Mouse (Mus musculus): Measurements from ENCODE around the gene Alk. TPM values are rescaled to one million over a fixed set of nuclear protein-coding genes. Genes with fewer than 3 reads are reported as not detected.

The Alk gene
- polyA plus RNA-seq, 1 experiment from 2014 or later, result 2.2 TPM

DNA sequence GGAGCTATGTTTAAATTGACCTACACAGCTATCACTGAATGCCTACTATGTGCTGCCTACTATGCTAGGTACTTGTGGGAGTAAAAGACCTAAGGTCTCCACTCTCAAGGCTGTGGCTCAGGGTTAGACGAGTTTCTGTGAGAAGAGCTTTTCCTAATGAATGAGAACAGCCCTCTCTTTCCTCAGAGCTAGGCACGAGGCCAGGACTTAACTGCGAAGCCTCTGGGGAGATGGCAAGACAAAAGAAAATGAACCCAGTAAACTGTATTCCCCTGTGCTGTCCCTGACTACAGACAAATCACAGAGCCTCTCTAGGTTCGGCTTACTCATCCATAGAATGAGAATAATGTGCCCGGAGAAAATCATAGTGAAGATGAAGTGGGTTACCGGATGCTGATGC lies 406.9 kb downstream of the Alk start:
- no peak overlapping the region for H3K27ac ChIP-seq
- ATAC-seq (ENCODE audit: low FRiP score, low read depth), result no peak
- 0 out of 2 replicates have a peak, but pooled peaks cover 10% of the 10 kb centered on the region for H3K4me1 ChIP-seq
- no peak overlapping the region for H3K4me2 ChIP-seq (replicated peaks)
- WGBS, result 70% methylated on average over 6 of the region's 6 CpGs
- H3K36me3 ChIP-seq, result no peaks in the 10 kb centered on the region
- H3K27me3 ChIP-seq (replicated peaks), result no peaks in the 10 kb centered on the region
- no peak overlapping the region for H3K9ac ChIP-seq
- no peak overlapping the region for H3K4me3 ChIP-seq
- no peaks in the 10 kb centered on the region for H3K9me3 ChIP-seq

DNA sequence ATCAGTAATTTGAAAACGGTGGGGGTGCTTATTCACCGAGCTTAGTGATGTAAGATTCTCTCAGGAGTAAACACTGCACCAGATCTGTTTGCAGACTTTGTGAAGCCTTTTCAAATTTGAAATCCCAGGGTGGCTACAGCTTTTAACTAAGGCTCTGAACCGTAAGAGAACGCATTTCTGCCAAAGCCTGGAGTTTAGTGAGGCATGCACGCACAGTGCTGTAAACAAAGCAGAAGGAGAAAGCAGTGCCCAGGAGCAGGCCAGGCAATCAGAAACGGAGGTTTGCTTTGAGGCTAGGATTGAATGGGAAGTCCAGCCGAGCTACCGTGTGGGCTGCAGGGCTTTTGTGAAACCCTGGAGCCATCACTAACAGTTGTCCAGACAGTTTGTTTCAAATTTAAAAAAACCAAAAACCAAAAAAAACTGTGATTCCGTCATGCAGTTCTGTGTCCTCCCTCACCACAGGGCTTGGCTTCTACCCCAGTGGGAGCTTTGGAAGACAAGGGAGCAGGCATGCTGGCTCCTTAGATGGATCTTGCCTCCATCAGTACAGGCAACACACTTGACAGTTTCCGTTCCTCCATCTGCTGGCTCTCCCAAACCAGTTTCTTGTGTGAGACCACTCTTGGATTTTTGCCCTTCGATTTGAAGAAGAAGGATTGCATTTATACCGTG lies 409.3 kb downstream of the Alk start:
- 0 out of 2 replicates have a peak, but pooled peaks cover 10% of the 10 kb centered on the region for H3K4me1 ChIP-seq
- H3K9me3 ChIP-seq, result no peaks in the 10 kb centered on the region
- H3K27ac ChIP-seq, result no peak overlapping the region
- H3K9ac ChIP-seq, result no peak overlapping the region
- H3K27me3 ChIP-seq (replicated peaks), result no peaks in the 10 kb centered on the region
- 32% methylated on average over 12 of the region's 12 CpGs for WGBS
- H3K4me3 ChIP-seq, result no peak overlapping the region
- ATAC-seq (ENCODE audit: low FRiP score, low read depth), result 0 out of 2 replicates have a peak, but pooled peaks have one; percentile 33
- H3K36me3 ChIP-seq, result no peaks in the 10 kb centered on the region
- no peak overlapping the region for H3K4me2 ChIP-seq (replicated peaks)

DNA sequence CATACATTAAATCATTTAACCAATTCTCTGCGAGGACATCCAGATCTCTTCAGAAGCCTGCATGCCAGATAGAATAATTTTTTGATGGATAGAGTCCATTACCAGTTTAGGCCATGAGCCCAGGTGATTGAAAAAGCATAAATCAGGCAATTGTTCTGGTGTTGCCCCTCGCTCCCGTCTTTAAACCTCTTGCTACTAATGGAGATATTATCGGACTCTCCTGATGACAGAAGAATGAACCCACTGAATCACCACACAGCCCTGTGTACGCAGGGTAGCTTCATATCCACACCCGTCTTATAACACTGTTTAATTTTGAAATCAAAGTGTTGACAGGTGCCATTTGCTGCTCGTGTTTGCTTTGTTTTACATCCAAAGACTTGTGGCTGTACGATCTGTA lies 413.9 kb downstream of the Alk start:
- Histone ChIP-seq H3K27ac (no peak overlapping the region), H3K9me3 (no peaks in the 10 kb centered on the region), H3K27me3 (replicated peaks) (no peaks in the 10 kb centered on the region), H3K36me3 (no peaks in the 10 kb centered on the region), H3K4me2 (replicated peaks) (no peak overlapping the region), H3K4me1 (0 out of 2 replicates have a peak, but pooled peaks cover 9% of the 10 kb centered on the region), H3K9ac (no peak overlapping the region), H3K4me3 (no peak overlapping the region)
- WGBS, result 84% methylated on average over 8 of the region's 8 CpGs
- no peak for ATAC-seq (ENCODE audit: low FRiP score, low read depth)

DNA sequence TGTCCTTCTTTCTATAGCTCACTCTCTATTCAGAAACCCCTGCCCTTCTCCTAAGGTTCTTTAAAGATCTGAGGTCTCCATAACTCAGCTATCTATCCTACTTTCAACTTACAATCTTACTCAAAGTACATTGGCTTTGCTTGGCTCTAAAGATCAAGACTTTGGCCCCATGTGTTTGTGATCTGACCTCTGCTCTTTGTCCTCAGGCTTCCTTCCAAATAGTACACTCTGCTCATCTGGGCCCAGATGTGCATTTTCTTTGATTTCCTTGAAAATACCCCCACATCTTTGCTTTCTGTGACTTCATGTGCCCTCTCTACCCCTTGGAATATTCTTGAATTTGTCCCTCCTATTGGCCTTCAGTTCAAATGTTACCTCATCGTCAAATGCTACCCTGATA lies 417.4 kb downstream of the Alk start:
- no peak overlapping the region for H3K27ac ChIP-seq
- 78% methylated on average over 1 of the region's 1 CpGs for WGBS

DNA sequence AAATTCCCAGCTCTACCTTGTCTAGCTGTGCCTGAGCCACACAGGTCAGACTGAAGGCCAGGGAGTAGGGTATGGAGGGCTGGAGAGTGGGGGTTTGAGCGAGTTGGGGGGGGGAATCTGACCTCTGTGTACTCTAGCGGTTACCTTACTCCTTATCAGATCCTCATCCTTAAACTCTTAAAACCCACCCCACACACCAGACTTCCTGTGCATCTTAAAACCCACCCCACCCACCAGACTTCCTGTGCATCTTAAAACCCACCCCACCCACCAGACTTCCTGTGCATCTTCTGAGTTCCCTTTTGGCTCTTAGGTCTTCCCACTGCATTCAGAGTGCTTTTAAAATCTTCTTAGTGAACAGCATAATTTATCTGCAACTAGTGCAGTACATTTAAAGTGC lies 422.0 kb downstream of the Alk start:
- WGBS, result 81% methylated on average over 2 of the region's 2 CpGs
- Histone ChIP-seq H3K36me3 (no peaks in the 10 kb centered on the region), H3K4me2 (replicated peaks) (no peak overlapping the region), H3K9me3 (no peaks in the 10 kb centered on the region), H3K4me1 (no peaks in the 10 kb centered on the region), H3K4me3 (no peak overlapping the region), H3K9ac (no peak overlapping the region), H3K27ac (no peak overlapping the region), H3K27me3 (replicated peaks) (no peaks in the 10 kb centered on the region)
- ATAC-seq (ENCODE audit: low FRiP score, low read depth), result no peak

More for the DNA sequence above, 417.4 kb downstream of the Alk start:
- no peak overlapping the region for H3K4me3 ChIP-seq
- H3K4me2 ChIP-seq (replicated peaks), result no peak overlapping the region
- no peak overlapping the region for H3K9ac ChIP-seq
- H3K36me3 ChIP-seq, result no peaks in the 10 kb centered on the region
- ATAC-seq (ENCODE audit: low FRiP score, low read depth), result no peak
- no peaks in the 10 kb centered on the region for H3K27me3 ChIP-seq (replicated peaks)
- no peaks in the 10 kb centered on the region for H3K9me3 ChIP-seq
- H3K4me1 ChIP-seq, result no peaks in the 10 kb centered on the region

DNA sequence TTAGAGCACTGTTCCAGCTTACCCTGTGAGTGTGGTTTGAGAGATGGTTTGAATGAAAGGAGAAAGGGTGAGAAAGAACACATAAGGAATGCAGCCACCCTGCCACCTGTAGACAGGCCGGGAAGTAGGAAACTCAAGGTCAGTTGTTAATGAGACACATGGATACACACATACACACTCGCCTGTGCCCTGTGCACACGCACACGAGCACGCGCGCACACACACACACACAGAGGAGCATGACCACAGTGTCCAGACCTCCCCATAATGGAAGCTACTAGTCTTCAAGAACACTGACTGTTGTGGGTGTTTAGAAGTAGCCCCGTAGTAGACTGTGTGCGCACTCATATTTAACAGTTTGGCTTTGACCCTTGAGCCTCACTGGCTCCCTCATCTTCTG lies 424.2 kb downstream of the Alk start:
- H3K36me3 ChIP-seq, result no peaks in the 10 kb centered on the region
- H3K27ac ChIP-seq, result no peak overlapping the region
- H3K9ac ChIP-seq, result no peak overlapping the region
- H3K4me3 ChIP-seq, result no peak overlapping the region
- H3K4me1 ChIP-seq, result no peaks in the 10 kb centered on the region
- 95% methylated on average over 9 of the region's 9 CpGs for WGBS
- H3K27me3 ChIP-seq (replicated peaks), result no peaks in the 10 kb centered on the region
- no peaks in the 10 kb centered on the region for H3K9me3 ChIP-seq
- no peak overlapping the region for H3K4me2 ChIP-seq (replicated peaks)
- no peak for ATAC-seq (ENCODE audit: low FRiP score, low read depth)

DNA sequence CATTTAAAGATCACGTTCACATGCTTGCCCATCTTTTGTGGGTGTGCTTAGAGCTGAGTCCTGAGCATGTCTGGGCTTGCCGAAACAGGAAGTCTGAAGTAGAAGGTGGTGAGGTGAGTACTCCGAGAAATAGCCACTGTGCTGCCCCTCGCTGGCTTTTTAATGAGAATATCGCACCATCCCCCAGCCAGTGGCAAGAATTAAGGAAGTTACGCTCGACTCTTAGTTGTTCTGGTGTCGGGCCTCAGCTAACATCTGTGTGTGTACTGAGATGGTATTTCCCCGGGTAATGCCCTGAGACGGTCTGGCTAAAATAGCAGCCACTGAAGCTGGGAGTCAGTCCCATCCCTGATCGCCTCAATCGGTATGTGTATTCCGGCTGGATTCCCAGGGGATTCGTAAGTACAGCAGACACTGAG lies 424.7 kb downstream of the Alk start:
- no peaks in the 10 kb centered on the region for H3K4me1 ChIP-seq
- 90% methylated on average over 14 of the region's 14 CpGs for WGBS
- no peak for ATAC-seq (ENCODE audit: low FRiP score, low read depth)
- H3K4me2 ChIP-seq (replicated peaks), result no peak overlapping the region
- H3K4me3 ChIP-seq, result no peak overlapping the region
- H3K27me3 ChIP-seq (replicated peaks), result no peaks in the 10 kb centered on the region
- H3K27ac ChIP-seq, result no peak overlapping the region
- no peaks in the 10 kb centered on the region for H3K36me3 ChIP-seq
- H3K9me3 ChIP-seq, result no peaks in the 10 kb centered on the region
- H3K9ac ChIP-seq, result no peak overlapping the region

DNA sequence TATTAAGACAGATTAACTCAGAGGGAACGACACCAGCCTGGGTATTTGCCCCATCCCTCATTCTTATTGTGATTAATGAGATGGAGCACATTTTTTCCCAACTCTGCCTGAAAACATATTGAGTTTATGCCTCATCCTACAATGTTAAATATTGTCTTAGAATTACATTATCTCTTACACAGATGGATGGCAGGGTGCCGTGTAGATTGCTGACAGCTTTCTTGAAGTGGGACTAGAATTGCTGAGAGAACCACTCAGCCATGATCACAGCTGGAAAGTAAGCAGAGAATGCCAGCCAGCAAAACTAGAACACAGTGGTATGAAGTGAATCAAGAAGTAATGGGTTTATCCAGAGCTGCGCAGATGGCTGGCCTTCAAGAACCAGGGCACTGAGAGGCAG lies 430.6 kb downstream of the Alk start:
- Histone ChIP-seq H3K9ac (no peak overlapping the region), H3K36me3 (no peaks in the 10 kb centered on the region), H3K4me1 (no peaks in the 10 kb centered on the region), H3K4me3 (no peak overlapping the region), H3K27me3 (replicated peaks) (no peaks in the 10 kb centered on the region), H3K4me2 (replicated peaks) (no peak overlapping the region), H3K27ac (no peak overlapping the region), H3K9me3 (no peaks in the 10 kb centered on the region)
- no peak for ATAC-seq (ENCODE audit: low FRiP score, low read depth)
- 72% methylated on average over 3 of the region's 3 CpGs for WGBS

DNA sequence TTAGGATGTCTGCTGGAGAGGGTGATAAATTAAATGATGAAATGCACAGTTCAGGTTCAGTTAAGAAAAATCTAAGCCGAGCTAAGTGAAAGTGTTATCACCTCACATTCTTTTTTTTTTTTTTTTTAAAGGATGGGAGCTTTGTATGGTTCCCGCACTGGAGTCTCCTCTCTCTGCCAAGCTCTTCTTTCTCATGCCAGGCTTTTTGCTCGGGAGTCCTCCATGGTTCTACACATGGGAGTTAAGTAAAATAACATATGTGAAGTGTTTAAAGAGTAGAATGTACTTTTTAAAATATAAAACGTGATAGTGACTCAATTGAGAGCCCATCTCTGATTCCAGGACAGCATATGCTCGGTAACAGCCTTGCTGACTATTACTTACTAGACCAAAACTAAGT lies 436.3 kb downstream of the Alk start:
- H3K9ac ChIP-seq, result no peak overlapping the region
- no peak overlapping the region for H3K4me2 ChIP-seq (replicated peaks)
- H3K4me3 ChIP-seq, result no peak overlapping the region
- H3K27me3 ChIP-seq (replicated peaks), result no peaks in the 10 kb centered on the region
- no peak overlapping the region for H3K27ac ChIP-seq
- 74% methylated on average over 5 of the region's 5 CpGs for WGBS
- no peak for ATAC-seq (ENCODE audit: low FRiP score, low read depth)
- no peaks in the 10 kb centered on the region for H3K4me1 ChIP-seq
- H3K36me3 ChIP-seq, result no peaks in the 10 kb centered on the region
- no peaks in the 10 kb centered on the region for H3K9me3 ChIP-seq

DNA sequence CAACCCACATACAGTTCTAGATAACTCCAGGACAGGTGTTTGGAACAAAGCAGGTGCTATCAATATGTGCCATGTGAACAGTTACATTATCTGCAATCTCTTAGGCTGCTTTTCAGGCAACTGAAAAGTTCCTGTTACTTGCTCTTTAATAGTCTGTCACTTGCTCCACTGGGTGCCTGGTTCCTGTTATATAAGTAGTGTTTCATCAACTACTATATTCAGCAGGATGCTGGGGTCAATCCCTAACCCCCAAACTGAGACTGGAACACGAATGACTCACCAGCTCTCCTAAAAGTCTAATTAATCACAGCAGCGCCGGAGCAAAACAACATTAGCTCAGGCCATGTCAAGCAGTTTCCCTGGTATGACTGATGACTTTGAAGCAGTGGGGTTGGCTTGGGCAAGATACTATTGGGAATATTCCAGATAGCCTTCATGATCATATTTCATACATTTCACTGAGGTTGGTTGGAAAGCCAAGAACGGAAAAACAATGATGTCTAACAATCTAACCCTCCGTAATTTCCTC lies 445.5 kb downstream of the Alk start:
- no peaks in the 10 kb centered on the region for H3K27me3 ChIP-seq (replicated peaks)
- no peaks in the 10 kb centered on the region for H3K36me3 ChIP-seq
- no peaks in the 10 kb centered on the region for H3K9me3 ChIP-seq
- no peak overlapping the region for H3K4me3 ChIP-seq
- no peaks in the 10 kb centered on the region for H3K4me1 ChIP-seq
- ATAC-seq (ENCODE audit: low FRiP score, low read depth), result no peak
- no peak overlapping the region for H3K4me2 ChIP-seq (replicated peaks)
- 73% methylated on average over 5 of the region's 5 CpGs for WGBS
- H3K9ac ChIP-seq, result no peak overlapping the region
- no peak overlapping the region for H3K27ac ChIP-seq

DNA sequence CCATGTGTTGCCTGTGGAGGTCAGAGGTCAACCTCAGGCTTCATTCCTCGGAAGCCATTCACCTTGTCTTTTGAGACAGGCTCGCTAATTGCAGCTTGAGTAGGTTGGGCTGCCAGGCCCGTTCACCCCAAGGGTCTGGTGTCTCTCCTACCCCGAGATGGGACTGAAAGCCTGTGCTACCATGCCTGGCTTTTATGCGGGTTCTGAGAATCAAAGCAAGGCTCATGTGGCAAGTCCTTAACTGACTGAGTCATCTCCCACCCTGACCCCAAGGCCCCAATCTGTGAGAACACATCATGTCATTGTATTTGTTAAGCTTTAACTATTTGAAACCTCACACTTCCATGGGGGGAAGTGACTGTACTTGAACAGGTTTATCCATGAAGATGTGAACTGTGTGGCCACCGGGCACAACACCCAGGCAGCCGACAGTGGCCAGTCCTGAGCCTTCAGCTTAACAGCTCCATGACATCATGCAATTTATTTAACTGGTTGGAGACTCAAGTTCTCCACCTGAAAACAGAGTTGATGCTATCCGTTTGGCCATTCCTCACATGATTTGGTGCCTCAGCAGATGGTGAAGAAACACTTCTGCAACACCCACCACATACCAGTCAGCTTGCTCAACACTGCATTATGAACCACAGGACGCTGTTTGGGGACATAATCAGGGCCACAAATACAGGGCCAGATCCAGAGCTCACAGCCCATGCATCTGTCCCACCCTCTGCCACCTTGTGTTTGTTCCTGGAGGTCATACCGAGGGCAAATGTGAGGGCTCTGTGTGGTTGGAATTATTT lies 446.4 kb downstream of the Alk start:
- no peaks in the 10 kb centered on the region for H3K4me1 ChIP-seq
- no peak overlapping the region for H3K4me2 ChIP-seq (replicated peaks)
- H3K9me3 ChIP-seq, result no peaks in the 10 kb centered on the region
- H3K36me3 ChIP-seq, result no peaks in the 10 kb centered on the region
- WGBS, result 77% methylated on average over 10 of the region's 10 CpGs
- H3K4me3 ChIP-seq, result no peak overlapping the region
- no peaks in the 10 kb centered on the region for H3K27me3 ChIP-seq (replicated peaks)
- ATAC-seq (ENCODE audit: low FRiP score, low read depth), result no peak
- H3K27ac ChIP-seq, result no peak overlapping the region
- H3K9ac ChIP-seq, result no peak overlapping the region

DNA sequence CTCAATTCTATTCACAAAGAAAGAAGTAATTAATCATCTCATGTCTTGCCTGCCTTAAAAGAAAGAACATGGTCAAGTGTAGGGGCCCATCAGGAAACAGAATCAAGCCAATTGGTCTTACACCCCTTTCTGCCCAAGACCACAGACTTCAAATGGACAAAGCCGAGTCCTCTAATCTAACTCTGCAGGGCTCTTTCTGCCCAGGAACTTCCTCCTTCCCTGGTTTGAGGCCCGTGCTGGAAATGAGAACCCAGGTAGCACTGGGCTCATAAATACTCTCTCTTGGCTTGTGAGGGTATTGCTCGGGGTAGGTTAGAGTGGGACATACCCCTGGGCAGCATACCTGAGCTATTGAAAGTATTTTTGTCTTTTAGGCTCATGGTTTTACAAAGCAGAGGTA lies 451.4 kb downstream of the Alk start:
- no peak overlapping the region for H3K27ac ChIP-seq
- no peaks in the 10 kb centered on the region for H3K4me1 ChIP-seq
- no peak for ATAC-seq (ENCODE audit: low FRiP score, low read depth)
- 84% methylated on average over 3 of the region's 3 CpGs for WGBS
- no peaks in the 10 kb centered on the region for H3K36me3 ChIP-seq
- H3K27me3 ChIP-seq (replicated peaks), result no peaks in the 10 kb centered on the region
- H3K4me2 ChIP-seq (replicated peaks), result no peak overlapping the region
- H3K4me3 ChIP-seq, result no peak overlapping the region
- no peak overlapping the region for H3K9ac ChIP-seq
- no peaks in the 10 kb centered on the region for H3K9me3 ChIP-seq
